Mouse (Mus musculus): ENCODE measurements around the gene Zmynd19. TPM values are rescaled to one million over a fixed set of nuclear protein-coding genes. Genes with fewer than 3 reads are reported as not detected.
A peak's percentile ranks its signal among the peaks of the same experiment; 100 is the strongest.
"Not testable (repeated sequence)": the region's sequence is repeated elsewhere in the genome, so short reads cannot be mapped to it uniquely, and the experiment has no call there.

The Zmynd19 gene
- polyA plus RNA-seq, 1 experiment from 2014 or later, result 23.3 TPM

DNA sequence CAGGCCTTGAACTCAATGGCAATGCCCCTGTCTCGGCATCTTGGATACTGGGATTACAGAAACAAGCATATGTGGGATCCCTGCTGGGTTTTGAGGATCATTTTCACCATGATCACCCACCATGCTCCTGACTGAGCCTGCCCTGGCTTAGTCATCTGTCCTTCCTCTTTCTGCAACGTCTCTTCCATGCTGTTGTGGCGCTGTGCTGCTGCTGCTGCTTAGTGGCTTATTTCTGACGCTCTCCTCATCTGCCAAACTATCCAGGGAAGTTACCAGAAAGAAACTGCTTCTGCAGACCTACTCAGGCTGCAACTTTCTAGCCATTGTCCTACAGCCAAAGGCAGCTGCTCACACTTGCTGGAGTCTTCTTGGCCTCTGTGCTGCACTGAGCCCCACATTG lies 20.8 kb downstream of the Zmynd19 start:
- no peak for DNase-seq
- Histone ChIP-seq H3K36me3 (ENCODE audit: insufficient read depth) (peaks cover 64% of the 10 kb centered on the region), H3K4me3 (ENCODE audit: low read depth, low read length) (no peak overlapping the region), H3K9ac (no peak overlapping the region), H3K9me3 (ENCODE audit: low read depth, low read length) (no peaks in the 10 kb centered on the region), H3K4me1 (ENCODE audit: insufficient read depth) (peaks cover 4% of the 10 kb centered on the region; the same call in 1 of the 2 replicates), H3K27me3 (ENCODE audit: insufficient read depth, low read length) (no peaks in the 10 kb centered on the region), H3K27ac (ENCODE audit: low read depth) (no peak overlapping the region), H3K4me2 (no peak overlapping the region)
- no peak for TF ChIP-seq CTCF (IDR thresholded peaks at IDR 0.05; ENCODE audit: low read depth)
- WGBS, result 77% methylated on average over 4 of the region's 4 CpGs
- no peak for ATAC-seq (ENCODE audit: insufficient read depth)

DNA sequence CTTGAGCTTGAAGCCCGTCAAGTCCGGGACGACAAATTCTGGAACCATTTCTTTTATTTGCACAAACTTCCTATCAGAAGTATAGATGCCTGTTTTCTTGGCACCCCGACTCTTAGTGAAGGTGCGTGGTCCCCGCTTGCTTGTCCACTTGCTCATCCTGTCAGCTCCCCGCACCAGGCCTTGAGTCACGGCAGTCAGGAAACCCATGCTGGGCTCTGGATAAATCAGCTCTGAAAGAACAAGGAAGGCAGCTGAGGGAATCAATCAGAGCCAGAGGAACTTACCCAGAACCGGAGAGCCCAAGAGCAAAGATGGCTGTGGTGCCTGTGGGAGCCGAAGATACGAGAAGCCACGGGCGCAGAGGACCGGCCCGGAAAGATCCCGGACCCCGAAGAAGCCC lies 24.9 kb downstream of the Zmynd19 start:
- not testable (repeated sequence) for H3K4me1 ChIP-seq (ENCODE audit: insufficient read depth); H3K9me3 ChIP-seq (ENCODE audit: low read depth, low read length); ATAC-seq (ENCODE audit: insufficient read depth); H3K27me3 ChIP-seq (ENCODE audit: insufficient read depth, low read length); DNase-seq
- peak overlapping the region; percentile 51; the same call in 1 of the 2 replicates for H3K27ac ChIP-seq (ENCODE audit: low read depth)
- peak overlapping the region; percentile 64 for H3K9ac ChIP-seq
- H3K4me2 ChIP-seq, result peak overlapping the region; percentile 99
- H3K36me3 ChIP-seq (ENCODE audit: insufficient read depth), result peaks cover 35% of the 10 kb centered on the region
- H3K4me3 ChIP-seq (ENCODE audit: low read depth, low read length), result peak overlapping the region; percentile 77
- under 1% methylated on average over 17 of the region's 17 CpGs for WGBS

DNA sequence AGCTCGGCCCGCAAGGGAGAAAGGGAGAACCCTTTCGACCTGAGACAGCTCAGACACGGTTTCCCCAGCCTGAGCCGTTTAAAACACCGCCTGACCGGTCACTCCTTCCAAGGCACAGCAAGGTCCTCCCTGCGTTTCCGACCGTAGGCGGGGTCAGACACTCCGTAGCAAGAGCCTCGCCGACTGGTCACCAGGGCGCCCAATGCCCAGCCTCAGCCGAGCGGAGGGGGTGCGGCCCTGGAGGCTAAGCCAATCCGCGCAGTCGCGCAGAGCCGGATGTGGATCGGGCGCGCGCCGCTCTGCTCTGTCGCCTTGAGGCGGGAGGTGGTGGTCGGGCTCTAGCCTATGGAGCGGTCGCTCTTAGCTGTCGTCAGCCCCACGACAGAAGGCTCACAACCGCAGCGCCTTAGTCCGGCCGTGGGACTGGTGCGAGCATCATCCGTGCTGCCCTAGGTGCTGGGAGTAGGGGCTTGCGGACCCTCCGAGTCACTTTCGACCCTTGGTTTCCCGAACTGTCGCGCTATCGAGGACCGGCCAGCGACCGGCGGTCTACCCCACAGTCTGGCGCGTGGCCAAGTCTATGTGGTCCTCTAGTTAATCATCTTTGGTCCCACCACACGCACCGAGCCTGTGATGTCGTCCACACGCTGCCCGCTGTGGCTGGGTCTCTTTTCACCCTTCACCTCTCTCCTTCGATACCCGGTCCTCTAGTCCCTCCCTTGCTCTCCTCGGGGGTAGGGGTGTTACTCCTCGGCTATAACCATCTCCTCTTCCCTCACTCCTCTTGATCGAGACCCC lies 25.5 kb downstream of the Zmynd19 start, which contains the start of gene Mrpl41:
Gene Mrpl41 (minus strand): TSS at position 193 of the 798 bp plus-strand sequence.
- peaks cover 28% of the 10 kb centered on the region for H3K36me3 ChIP-seq (ENCODE audit: insufficient read depth)
- no peak for TF ChIP-seq CTCF (IDR thresholded peaks at IDR 0.05; ENCODE audit: low read depth)
- peak; percentile 99 for DNase-seq
- peak within 1 kb of the TSS; percentile 99 for H3K4me2 ChIP-seq
- under 1% methylated on average over 64 of the region's 64 CpGs for WGBS
- peak within 1 kb of the TSS; percentile 69 for H3K9ac ChIP-seq
- H3K4me1 ChIP-seq (ENCODE audit: insufficient read depth), result peaks cover 4% of the 10 kb centered on the region; the same call in 1 of the 2 replicates
- H3K9me3 ChIP-seq (ENCODE audit: low read depth, low read length), result no peaks in the 10 kb centered on the region
- H3K27ac ChIP-seq (ENCODE audit: low read depth), result peak within 1 kb of the TSS; percentile 92
- no peaks in the 10 kb centered on the region for H3K27me3 ChIP-seq (ENCODE audit: insufficient read depth, low read length)
- ATAC-seq (ENCODE audit: insufficient read depth), result peak; percentile 99
- H3K4me3 ChIP-seq (ENCODE audit: low read depth, low read length), result peak within 1 kb of the TSS; percentile 77

DNA sequence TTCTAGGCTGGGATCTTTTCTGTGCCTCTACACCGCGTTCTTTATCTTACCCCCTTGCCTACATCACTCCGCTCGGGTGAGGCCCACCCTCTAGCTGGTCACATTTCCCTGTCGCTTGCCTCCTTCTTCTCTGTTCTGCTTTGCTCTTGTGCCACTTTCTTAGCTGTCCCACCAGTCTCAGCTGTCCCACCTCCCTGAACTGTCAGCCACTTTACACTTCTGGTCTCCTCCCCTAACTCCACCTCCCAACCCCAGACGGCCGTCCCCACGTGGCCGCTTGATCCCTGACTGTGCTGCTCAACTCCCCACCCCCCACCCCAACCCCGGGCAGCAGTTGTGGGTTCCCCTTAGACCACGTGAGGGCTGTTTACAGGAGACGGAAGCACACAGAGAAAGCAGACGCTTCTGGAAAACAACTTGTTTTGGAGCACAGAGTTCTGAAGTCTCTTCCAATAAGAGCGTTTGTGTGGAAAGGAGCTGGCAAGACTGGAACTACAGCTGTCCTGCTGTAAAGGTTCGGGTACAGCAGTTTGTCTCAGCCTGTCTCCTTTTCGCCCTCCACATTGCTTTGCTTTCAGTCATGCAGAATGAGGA lies 26.2 kb downstream of the Zmynd19 start, which contains the start of gene Pnpla7:
Gene Pnpla7 (plus strand): TSS at position 330 of the 594 bp plus-strand sequence.
- Histone ChIP-seq H3K9ac (peak within 1 kb of the TSS; percentile 69), H3K4me2 (peak within 1 kb of the TSS; percentile 99), H3K27me3 (ENCODE audit: insufficient read depth, low read length) (no peaks in the 10 kb centered on the region), H3K9me3 (ENCODE audit: low read depth, low read length) (no peaks in the 10 kb centered on the region), H3K36me3 (ENCODE audit: insufficient read depth) (peaks cover 21% of the 10 kb centered on the region), H3K27ac (ENCODE audit: low read depth) (peak within 1 kb of the TSS; percentile 92), H3K4me1 (ENCODE audit: insufficient read depth) (peaks cover 4% of the 10 kb centered on the region; the same call in 1 of the 2 replicates), H3K4me3 (ENCODE audit: low read depth, low read length) (peak within 1 kb of the TSS; percentile 77)
- DNase-seq (peak; percentile 87), ATAC-seq (ENCODE audit: insufficient read depth) (peak; percentile 77)
- under 1% methylated on average over 16 of the region's 16 CpGs for WGBS
- TF ChIP-seq CTCF (IDR thresholded peaks at IDR 0.05; ENCODE audit: low read depth), result no peak

DNA sequence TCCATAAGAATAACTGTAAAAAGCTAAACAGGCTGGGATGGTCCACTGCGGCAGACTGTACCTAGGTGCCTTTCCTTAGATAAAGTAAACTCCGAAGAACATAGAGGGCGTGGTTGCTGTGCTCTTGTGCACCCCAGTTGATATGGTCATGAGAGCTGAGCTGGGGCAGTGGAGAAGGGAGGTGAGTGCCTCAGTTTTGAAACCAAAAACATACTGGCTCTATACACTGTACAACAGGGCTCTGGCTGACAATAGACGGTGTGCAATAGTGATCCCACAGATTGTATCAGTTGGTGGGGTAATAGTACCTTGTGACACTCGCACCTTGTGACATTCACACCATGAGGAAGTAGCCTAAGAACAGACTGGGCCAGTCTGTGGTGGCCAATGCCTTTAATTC lies 27.4 kb downstream of the Zmynd19 start:
- WGBS, result 90% methylated on average over 5 of the region's 5 CpGs
- H3K4me3 ChIP-seq (ENCODE audit: low read depth, low read length), result peak overlapping the region; percentile 14; the same call in 1 of the 2 replicates
- no peak for DNase-seq

DNA sequence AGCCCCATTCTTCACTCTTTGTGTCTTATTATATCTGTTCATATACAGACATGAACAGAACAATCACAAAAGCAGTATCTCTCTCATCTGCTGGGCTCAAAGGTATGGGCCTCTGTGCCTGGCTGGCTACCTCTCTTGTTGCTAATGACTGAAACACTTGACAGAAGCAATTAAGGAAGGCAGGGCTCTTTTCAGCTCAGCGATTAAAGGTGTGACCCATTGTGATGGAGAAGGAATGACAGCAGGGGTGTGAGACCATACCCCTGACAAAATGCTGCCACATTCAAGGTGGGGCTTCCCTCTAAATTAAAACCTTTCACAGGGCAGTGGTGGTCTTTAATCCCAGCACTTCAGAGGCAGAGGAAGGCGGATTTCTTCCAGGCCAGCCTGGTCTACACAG lies 38.2 kb downstream of the Zmynd19 start:
- no peaks in the 10 kb centered on the region for H3K9me3 ChIP-seq (ENCODE audit: low read depth, low read length)
- no peak for DNase-seq
- 60% methylated on average over 2 of the region's 2 CpGs for WGBS
- H3K27ac ChIP-seq (ENCODE audit: low read depth), result no peak overlapping the region
- no peak for ATAC-seq (ENCODE audit: insufficient read depth)
- H3K9ac ChIP-seq, result no peak overlapping the region
- H3K36me3 ChIP-seq (ENCODE audit: insufficient read depth), result 0 out of 2 replicates have a peak, but pooled peaks cover 8% of the 10 kb centered on the region
- H3K4me2 ChIP-seq, result no peak overlapping the region
- H3K27me3 ChIP-seq (ENCODE audit: insufficient read depth, low read length), result no peaks in the 10 kb centered on the region
- no peak overlapping the region for H3K4me3 ChIP-seq (ENCODE audit: low read depth, low read length)
- no peaks in the 10 kb centered on the region for H3K4me1 ChIP-seq (ENCODE audit: insufficient read depth)
- no peak for TF ChIP-seq CTCF (IDR thresholded peaks at IDR 0.05; ENCODE audit: low read depth)

More for the DNA sequence above, 27.4 kb downstream of the Zmynd19 start:
- TF ChIP-seq CTCF (IDR thresholded peaks at IDR 0.05; ENCODE audit: low read depth), result no peak
- Histone ChIP-seq H3K4me2 (peak overlapping the region; percentile 99), H3K27me3 (ENCODE audit: insufficient read depth, low read length) (no peaks in the 10 kb centered on the region), H3K9me3 (ENCODE audit: low read depth, low read length) (no peaks in the 10 kb centered on the region), H3K27ac (ENCODE audit: low read depth) (no peak overlapping the region), H3K9ac (no peak overlapping the region), H3K36me3 (ENCODE audit: insufficient read depth) (peaks cover 10% of the 10 kb centered on the region), H3K4me1 (ENCODE audit: insufficient read depth) (peaks cover 4% of the 10 kb centered on the region; the same call in 1 of the 2 replicates)
- no peak for ATAC-seq (ENCODE audit: insufficient read depth)

DNA sequence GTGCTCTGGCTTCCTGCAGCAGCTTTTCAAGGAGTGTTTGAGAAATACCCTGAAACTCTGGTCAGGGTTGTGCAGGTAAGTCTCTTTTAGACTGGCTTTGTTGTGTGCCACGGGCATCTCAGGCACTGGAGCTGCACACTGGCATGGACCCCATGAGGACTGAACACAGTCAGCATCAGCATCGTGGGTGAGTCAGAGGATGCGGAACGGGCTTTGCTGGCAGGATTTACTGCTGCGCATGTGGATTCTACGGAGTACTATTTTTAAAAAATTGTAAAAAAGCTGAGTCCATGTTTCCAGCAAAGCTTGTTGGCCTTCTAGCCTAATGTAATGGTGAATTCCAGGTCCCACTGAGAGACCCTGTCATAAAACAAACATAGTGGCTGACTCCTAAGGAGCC lies 45.7 kb downstream of the Zmynd19 start:
- no peak for TF ChIP-seq CTCF (IDR thresholded peaks at IDR 0.05; ENCODE audit: low read depth)
- ATAC-seq (ENCODE audit: insufficient read depth) (no peak), DNase-seq (no peak)
- no peaks in the 10 kb centered on the region for H3K4me1 ChIP-seq (ENCODE audit: insufficient read depth)
- WGBS, result 89% methylated on average over 6 of the region's 6 CpGs
- no peak overlapping the region for H3K9ac ChIP-seq
- H3K36me3 ChIP-seq (ENCODE audit: insufficient read depth), result 0 out of 2 replicates have a peak, but pooled peaks cover 3% of the 10 kb centered on the region
- no peaks in the 10 kb centered on the region for H3K27me3 ChIP-seq (ENCODE audit: insufficient read depth, low read length)
- H3K27ac ChIP-seq (ENCODE audit: low read depth), result no peak overlapping the region
- H3K4me2 ChIP-seq, result no peak overlapping the region
- no peaks in the 10 kb centered on the region for H3K9me3 ChIP-seq (ENCODE audit: low read depth, low read length)
- H3K4me3 ChIP-seq (ENCODE audit: low read depth, low read length), result no peak overlapping the region
